Mouse (Mus musculus): ENCODE data around the gene Gm13941. TPM values are rescaled to one million over a fixed set of nuclear protein-coding genes. Genes with fewer than 3 reads are reported as not detected.

Gene Gm13941
- not detected in 2 replicates for polyA plus RNA-seq (2014; fragmentation: Nextera tagmentation; extraction: Ambion mirVana)

- H3K27me3 ChIP-seq (ENCODE audit: control insufficient read depth, insufficient read depth, low read length), result no peaks in the 10 kb centered on the region
- no peak within 1 kb of the TSS for H3K4me2 ChIP-seq (replicated peaks)
- DNase-seq (ENCODE audit: low spot score) (no peak), ATAC-seq (ENCODE audit: low FRiP score) (no peak)
- H3K27ac ChIP-seq, result no peak within 1 kb of the TSS
- no peak within 1 kb of the TSS for H3K4me3 ChIP-seq (replicated peaks; ENCODE audit: low read length)
- no peaks in the 10 kb centered on the region for H3K36me3 ChIP-seq (replicated peaks; ENCODE audit: control insufficient read depth, insufficient read depth)
- no peaks in the 10 kb centered on the region for H3K4me1 ChIP-seq (replicated peaks; ENCODE audit: control insufficient read depth, insufficient read depth, low read length)
- no peak within 1 kb of the TSS for H3K9ac ChIP-seq
- no peaks in the 10 kb centered on the region for H3K9me3 ChIP-seq (ENCODE audit: control insufficient read depth, low read length)
Measured at GRCm38 (mm10) chr2:111105882-111106281, at the start of gene Gm13941. Gm13941 (minus strand) TSS chr2:111105982.

- no peak within 1 kb of the TSS for H3K9ac ChIP-seq
- no peaks in the 10 kb centered on the region for H3K36me3 ChIP-seq (replicated peaks; ENCODE audit: control insufficient read depth, insufficient read depth)
- no peak within 1 kb of the TSS for H3K4me3 ChIP-seq (replicated peaks; ENCODE audit: low read length)
- no peaks in the 10 kb centered on the region for H3K9me3 ChIP-seq (ENCODE audit: control insufficient read depth, low read length)
- H3K4me2 ChIP-seq (replicated peaks), result no peak within 1 kb of the TSS
- ATAC-seq (ENCODE audit: low FRiP score) (no peak), DNase-seq (ENCODE audit: low spot score) (no peak)
- H3K4me1 ChIP-seq (replicated peaks; ENCODE audit: control insufficient read depth, insufficient read depth, low read length), result no peaks in the 10 kb centered on the region
- H3K27ac ChIP-seq, result no peak within 1 kb of the TSS
- no peaks in the 10 kb centered on the region for H3K27me3 ChIP-seq (ENCODE audit: control insufficient read depth, insufficient read depth, low read length)
- 87% methylated on average over 2 of the region's 2 CpGs for WGBS
Measured at GRCm38 (mm10) chr2:111152836-111153235, 47.1 kb upstream of the Gm13941 start, which contains the start of gene Gm15130. Gm15130 (minus strand) TSS chr2:111152936.

GRCm38 (mm10) chr2:111135739-111136138, 30.0 kb upstream of the Gm13941 start:
- H3K9me3 ChIP-seq (ENCODE audit: control insufficient read depth, low read length), result no peaks in the 10 kb centered on the region
- H3K27me3 ChIP-seq (ENCODE audit: control insufficient read depth, insufficient read depth, low read length), result no peaks in the 10 kb centered on the region
- no peak overlapping the region for H3K4me2 ChIP-seq (replicated peaks)
- no peaks in the 10 kb centered on the region for H3K36me3 ChIP-seq (replicated peaks; ENCODE audit: control insufficient read depth, insufficient read depth)
- DNase-seq (ENCODE audit: low spot score) (no peak), ATAC-seq (ENCODE audit: low FRiP score) (no peak)
- H3K4me1 ChIP-seq (replicated peaks; ENCODE audit: control insufficient read depth, insufficient read depth, low read length), result no peaks in the 10 kb centered on the region
- 73% methylated on average over 5 of the region's 5 CpGs for WGBS
- H3K9ac ChIP-seq, result no peak overlapping the region
- H3K27ac ChIP-seq, result no peak overlapping the region
- no peak overlapping the region for H3K4me3 ChIP-seq (replicated peaks; ENCODE audit: low read length)

- 100% methylated on average over 1 of the region's 1 CpGs for WGBS
- H3K36me3 ChIP-seq (replicated peaks; ENCODE audit: control insufficient read depth, insufficient read depth), result no peaks in the 10 kb centered on the region
- ATAC-seq (ENCODE audit: low FRiP score), result peak; percentile 83
- H3K4me1 ChIP-seq (replicated peaks; ENCODE audit: control insufficient read depth, insufficient read depth, low read length), result no peaks in the 10 kb centered on the region
- H3K27ac ChIP-seq, result no peak overlapping the region
- no peak overlapping the region for H3K9ac ChIP-seq
- no peaks in the 10 kb centered on the region for H3K27me3 ChIP-seq (ENCODE audit: control insufficient read depth, insufficient read depth, low read length)
- no peak overlapping the region for H3K4me3 ChIP-seq (replicated peaks; ENCODE audit: low read length)
- no peaks in the 10 kb centered on the region for H3K9me3 ChIP-seq (ENCODE audit: control insufficient read depth, low read length)
- no peak overlapping the region for H3K4me2 ChIP-seq (replicated peaks)
- peak; percentile 83 for DNase-seq (ENCODE audit: low spot score)
Measured at GRCm38 (mm10) chr2:111058586-111059261, 47.1 kb downstream of the Gm13941 start.

Other genes with a start within 250 kb of the Gm13941 start
- 0.79 and 1.4 TPM in 2 replicates for gene Ano3, start 155.1 kb downstream of the Gm13941 start, polyA plus RNA-seq (2014; fragmentation: Nextera tagmentation; extraction: Ambion mirVana)
- gene Gm15130, start 47.0 kb upstream of the Gm13941 start, polyA plus RNA-seq (2014; fragmentation: Nextera tagmentation; extraction: Ambion mirVana), result not detected in 2 replicates
- gene 4930430A15Rik, start 123.6 kb upstream of the Gm13941 start, polyA plus RNA-seq (2014; fragmentation: Nextera tagmentation; extraction: Ambion mirVana), result not detected in 2 replicates
- not detected in 2 replicates for gene Olfr1275, start 129.3 kb upstream of the Gm13941 start, polyA plus RNA-seq (2014; fragmentation: Nextera tagmentation; extraction: Ambion mirVana)
- gene Olfr1276, start 148.5 kb upstream of the Gm13941 start, polyA plus RNA-seq (2014; fragmentation: Nextera tagmentation; extraction: Ambion mirVana), result not detected in 2 replicates
- gene Olfr1277, start 168.1 kb upstream of the Gm13941 start, polyA plus RNA-seq (2014; fragmentation: Nextera tagmentation; extraction: Ambion mirVana), result not detected in 2 replicates
- not detected in 2 replicates for gene Olfr1278, start 184.2 kb upstream of the Gm13941 start, polyA plus RNA-seq (2014; fragmentation: Nextera tagmentation; extraction: Ambion mirVana)
- not detected in 2 replicates for gene Olfr1279, start 194.7 kb upstream of the Gm13941 start, polyA plus RNA-seq (2014; fragmentation: Nextera tagmentation; extraction: Ambion mirVana)
- gene Olfr1280, start 208.0 kb upstream of the Gm13941 start, polyA plus RNA-seq (2014; fragmentation: Nextera tagmentation; extraction: Ambion mirVana), result not detected in 2 replicates
- not detected in 2 replicates for gene Olfr1281, start 220.5 kb upstream of the Gm13941 start, polyA plus RNA-seq (2014; fragmentation: Nextera tagmentation; extraction: Ambion mirVana)
- not detected in 2 replicates for gene Olfr1282, start 230.1 kb upstream of the Gm13941 start, polyA plus RNA-seq (2014; fragmentation: Nextera tagmentation; extraction: Ambion mirVana)

Data from hindbrain, embryonic 14.5 days (tissue).